Mouse (Mus musculus): ENCODE measurements around the gene Susd4. TPM values are rescaled to one million over a fixed set of nuclear protein-coding genes. Genes with fewer than 3 reads are reported as not detected.

Gene Susd4
- polyA plus RNA-seq, 1 experiment from 2014 or later = 19.4 TPM

GRCm38 (mm10) chr1:182788896-182789295 is 25.2 kb downstream of the Susd4 start:
- Histone ChIP-seq H3K4me2 (no peak overlapping the region), H3K4me3 (no peak overlapping the region), H3K27ac (no peak overlapping the region), H3K27me3 (no peaks in the 10 kb centered on the region), H3K9ac (no peak overlapping the region), H3K36me3 (no peaks in the 10 kb centered on the region), H3K9me3 (no peaks in the 10 kb centered on the region), H3K4me1 (peaks cover 36% of the 10 kb centered on the region)
- WGBS = 36% methylated on average over 6 of the region's 6 CpGs
- ATAC-seq (ENCODE audit: insufficient number of reproducible peaks, insufficient read depth, low FRiP score, low TSS enrichment, low read depth) = no peak

DNA sequence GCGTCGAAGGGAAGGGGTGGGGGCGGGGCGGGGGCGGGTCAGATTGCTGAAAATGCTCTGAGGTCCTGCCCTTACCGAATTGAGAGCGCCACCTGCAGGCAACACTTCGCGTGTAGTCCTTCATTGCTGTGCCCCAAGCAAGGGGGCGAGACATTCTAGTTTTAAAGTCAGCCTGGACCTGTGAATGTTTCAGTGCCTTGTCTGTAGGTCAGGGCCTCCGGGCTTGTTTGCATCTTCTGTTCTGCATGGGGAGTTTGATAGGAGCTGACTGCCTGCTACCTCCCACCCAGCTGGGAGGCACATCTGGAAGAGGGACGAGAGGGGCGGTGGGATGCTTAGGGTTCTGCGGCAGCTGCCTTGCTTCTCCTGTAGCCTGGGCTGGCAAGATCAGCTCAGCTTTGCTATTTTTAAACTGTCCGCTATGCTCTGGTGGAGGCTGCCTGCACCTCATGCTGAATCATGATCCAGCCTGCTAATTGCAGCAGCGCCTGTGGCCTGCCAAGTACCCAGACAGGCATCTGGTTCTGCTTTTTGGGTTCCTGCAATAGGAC is 28.9 kb downstream of the Susd4 start:
- ATAC-seq (ENCODE audit: insufficient number of reproducible peaks, insufficient read depth, low FRiP score, low TSS enrichment, low read depth) = peak; percentile 39; the same call in 1 of the 2 replicates

DNA sequence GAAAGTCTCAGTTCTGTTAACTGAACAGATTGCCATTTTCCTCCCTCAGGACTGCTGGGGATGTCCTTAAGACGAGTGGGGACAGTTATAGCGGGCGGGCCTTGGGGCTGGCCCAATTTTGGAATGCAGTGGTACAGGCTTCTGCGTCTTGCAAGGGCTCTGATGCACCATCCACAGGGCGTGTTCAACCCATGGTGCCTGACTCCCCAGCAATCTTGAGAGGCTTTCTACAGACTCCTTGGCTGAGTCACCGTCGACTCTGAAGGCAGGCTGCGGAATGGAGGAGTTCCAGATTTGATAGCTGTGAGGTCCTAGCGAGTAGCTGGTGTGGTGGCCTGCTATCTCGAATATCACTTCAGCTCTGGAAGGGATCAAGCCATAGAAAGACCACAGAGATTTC is 30.6 kb downstream of the Susd4 start:
- WGBS = 85% methylated on average over 10 of the region's 10 CpGs
- H3K4me3 ChIP-seq = no peak overlapping the region
- H3K36me3 ChIP-seq = no peaks in the 10 kb centered on the region
- ATAC-seq (ENCODE audit: insufficient number of reproducible peaks, insufficient read depth, low FRiP score, low TSS enrichment, low read depth) = no peak
- H3K9me3 ChIP-seq = no peaks in the 10 kb centered on the region
- H3K27me3 ChIP-seq = no peaks in the 10 kb centered on the region
- no peak overlapping the region for H3K27ac ChIP-seq
- H3K4me2 ChIP-seq = no peak overlapping the region
- H3K9ac ChIP-seq = no peak overlapping the region
- peaks cover 13% of the 10 kb centered on the region for H3K4me1 ChIP-seq

More for the DNA sequence above, 28.9 kb downstream of the Susd4 start:
- Histone ChIP-seq H3K9ac (no peak overlapping the region; the same call in 1 of the 2 replicates), H3K4me1 (peaks cover 21% of the 10 kb centered on the region), H3K4me3 (peak overlapping the region; percentile 17), H3K36me3 (no peaks in the 10 kb centered on the region), H3K27me3 (no peaks in the 10 kb centered on the region), H3K9me3 (no peaks in the 10 kb centered on the region), H3K27ac (peak overlapping the region; percentile 84), H3K4me2 (peak overlapping the region; percentile 51)
- 6% methylated on average over 16 of the region's 16 CpGs for WGBS

DNA sequence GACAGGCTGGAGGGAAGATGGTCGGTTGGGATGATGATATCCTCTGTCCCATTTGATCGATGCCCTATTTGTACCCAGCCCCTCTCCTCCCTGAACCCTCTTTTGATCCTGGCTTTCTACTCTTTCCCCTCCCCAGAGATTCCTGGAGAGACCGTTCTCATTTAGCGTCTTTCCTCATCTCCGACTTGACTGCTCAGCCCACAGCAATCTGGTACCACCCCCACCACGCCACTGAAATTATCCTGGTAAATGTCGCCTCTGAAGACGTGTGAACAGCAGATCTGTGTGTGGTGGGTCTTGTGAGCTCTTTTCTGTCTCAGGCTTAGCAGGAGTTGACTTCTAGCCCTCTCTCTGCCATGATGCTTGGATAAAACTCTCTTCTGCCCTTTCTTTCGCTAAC is 31.0 kb downstream of the Susd4 start:
- H3K27me3 ChIP-seq = no peaks in the 10 kb centered on the region
- peaks cover 13% of the 10 kb centered on the region for H3K4me1 ChIP-seq
- no peaks in the 10 kb centered on the region for H3K9me3 ChIP-seq
- no peak overlapping the region for H3K27ac ChIP-seq
- H3K4me2 ChIP-seq = no peak overlapping the region
- no peaks in the 10 kb centered on the region for H3K36me3 ChIP-seq
- no peak for ATAC-seq (ENCODE audit: insufficient number of reproducible peaks, insufficient read depth, low FRiP score, low TSS enrichment, low read depth)
- H3K9ac ChIP-seq = no peak overlapping the region
- WGBS = 89% methylated on average over 9 of the region's 9 CpGs
- H3K4me3 ChIP-seq = no peak overlapping the region

GRCm38 (mm10) chr1:182797048-182797447 is 33.4 kb downstream of the Susd4 start:
- Histone ChIP-seq H3K4me1 (peaks cover 12% of the 10 kb centered on the region), H3K27ac (no peak overlapping the region), H3K9ac (no peak overlapping the region), H3K9me3 (no peaks in the 10 kb centered on the region), H3K4me3 (no peak overlapping the region), H3K36me3 (no peaks in the 10 kb centered on the region), H3K27me3 (no peaks in the 10 kb centered on the region), H3K4me2 (no peak overlapping the region)
- 83% methylated on average over 14 of the region's 14 CpGs for WGBS
- no peak for ATAC-seq (ENCODE audit: insufficient number of reproducible peaks, insufficient read depth, low FRiP score, low TSS enrichment, low read depth)

GRCm38 (mm10) chr1:182801590-182801989 is 37.9 kb downstream of the Susd4 start:
- H3K4me1 ChIP-seq = no peaks in the 10 kb centered on the region
- H3K36me3 ChIP-seq = no peaks in the 10 kb centered on the region
- H3K9ac ChIP-seq = no peak overlapping the region
- no peak for ATAC-seq (ENCODE audit: insufficient number of reproducible peaks, insufficient read depth, low FRiP score, low TSS enrichment, low read depth)
- WGBS = 69% methylated on average over 2 of the region's 2 CpGs
- H3K27me3 ChIP-seq = no peaks in the 10 kb centered on the region
- H3K9me3 ChIP-seq = no peaks in the 10 kb centered on the region
- H3K4me3 ChIP-seq = no peak overlapping the region
- H3K27ac ChIP-seq = no peak overlapping the region
- no peak overlapping the region for H3K4me2 ChIP-seq

- Histone ChIP-seq H3K4me1 (no peaks in the 10 kb centered on the region), H3K27me3 (no peaks in the 10 kb centered on the region), H3K27ac (no peak overlapping the region), H3K9me3 (no peaks in the 10 kb centered on the region), H3K4me2 (no peak overlapping the region), H3K36me3 (no peaks in the 10 kb centered on the region), H3K4me3 (no peak overlapping the region), H3K9ac (no peak overlapping the region)
- WGBS = 59% methylated on average over 15 of the region's 15 CpGs
- ATAC-seq (ENCODE audit: insufficient number of reproducible peaks, insufficient read depth, low FRiP score, low TSS enrichment, low read depth) = no peak
These were observed 39.2 kb downstream of the Susd4 start for GRCm38 (mm10) chr1:182802891-182803290.

GRCm38 (mm10) chr1:182813991-182814390 is 50.3 kb downstream of the Susd4 start:
- WGBS = 81% methylated on average over 7 of the region's 7 CpGs
- Histone ChIP-seq H3K9me3 (no peaks in the 10 kb centered on the region), H3K27ac (no peak overlapping the region), H3K27me3 (no peaks in the 10 kb centered on the region), H3K9ac (no peak overlapping the region), H3K4me2 (no peak overlapping the region), H3K4me1 (peaks cover 5% of the 10 kb centered on the region; the same call in 1 of the 2 replicates), H3K36me3 (no peaks in the 10 kb centered on the region), H3K4me3 (no peak overlapping the region)
- no peak for ATAC-seq (ENCODE audit: insufficient number of reproducible peaks, insufficient read depth, low FRiP score, low TSS enrichment, low read depth)

DNA sequence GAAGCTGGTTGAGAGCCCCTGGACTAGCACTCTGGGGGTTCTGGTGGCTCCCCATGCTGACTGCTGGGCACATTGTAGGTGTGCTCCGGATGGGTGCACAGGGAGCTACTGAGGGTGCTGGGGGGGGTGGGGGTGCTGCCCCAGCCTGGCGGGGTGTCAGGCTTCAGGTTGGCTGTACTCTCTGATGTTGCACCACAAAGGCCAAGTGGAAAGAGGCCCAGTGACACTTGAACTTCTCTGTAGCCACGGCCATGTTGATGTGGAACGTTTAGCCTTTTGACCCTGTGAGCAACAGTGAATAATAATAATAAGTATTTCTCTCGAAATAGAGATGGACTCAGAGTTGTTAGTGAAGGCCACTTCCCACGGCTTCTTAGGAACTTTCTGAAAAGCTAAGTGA is 50.9 kb downstream of the Susd4 start:
- WGBS = 79% methylated on average over 6 of the region's 6 CpGs
- ATAC-seq (ENCODE audit: insufficient number of reproducible peaks, insufficient read depth, low FRiP score, low TSS enrichment, low read depth) = no peak
- no peak overlapping the region for H3K4me2 ChIP-seq
- no peak overlapping the region for H3K9ac ChIP-seq
- H3K4me3 ChIP-seq = no peak overlapping the region
- H3K36me3 ChIP-seq = no peaks in the 10 kb centered on the region
- H3K9me3 ChIP-seq = no peaks in the 10 kb centered on the region
- H3K27me3 ChIP-seq = no peaks in the 10 kb centered on the region
- H3K27ac ChIP-seq = no peak overlapping the region
- peaks cover 8% of the 10 kb centered on the region; the same call in 1 of the 2 replicates for H3K4me1 ChIP-seq

DNA sequence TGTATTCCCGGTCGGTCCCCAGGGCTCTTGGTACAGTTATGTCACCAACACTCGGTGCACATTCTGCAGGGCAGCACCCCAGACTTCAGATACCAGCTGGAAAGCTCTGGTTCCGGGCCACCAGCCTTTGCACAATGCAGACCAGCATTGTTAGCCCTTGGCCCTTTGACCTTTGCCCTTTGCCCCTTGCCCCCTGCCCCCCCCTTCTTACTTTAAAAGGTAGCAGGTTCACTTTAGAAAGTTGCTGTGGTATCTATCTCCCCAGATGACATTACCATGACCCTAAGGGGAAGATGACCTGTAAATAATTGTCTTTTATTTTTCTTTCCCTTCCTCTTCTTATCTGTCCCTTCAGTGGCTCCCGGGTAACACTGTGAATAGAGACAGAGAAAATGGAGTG is 53.4 kb downstream of the Susd4 start:
- no peaks in the 10 kb centered on the region for H3K9me3 ChIP-seq
- peaks cover 8% of the 10 kb centered on the region; the same call in 1 of the 2 replicates for H3K4me1 ChIP-seq
- H3K4me2 ChIP-seq = no peak overlapping the region
- no peak for ATAC-seq (ENCODE audit: insufficient number of reproducible peaks, insufficient read depth, low FRiP score, low TSS enrichment, low read depth)
- H3K36me3 ChIP-seq = no peaks in the 10 kb centered on the region
- 47% methylated on average over 5 of the region's 5 CpGs for WGBS
- no peak overlapping the region for H3K4me3 ChIP-seq
- no peak overlapping the region for H3K27ac ChIP-seq
- no peaks in the 10 kb centered on the region for H3K27me3 ChIP-seq
- H3K9ac ChIP-seq = no peak overlapping the region

DNA sequence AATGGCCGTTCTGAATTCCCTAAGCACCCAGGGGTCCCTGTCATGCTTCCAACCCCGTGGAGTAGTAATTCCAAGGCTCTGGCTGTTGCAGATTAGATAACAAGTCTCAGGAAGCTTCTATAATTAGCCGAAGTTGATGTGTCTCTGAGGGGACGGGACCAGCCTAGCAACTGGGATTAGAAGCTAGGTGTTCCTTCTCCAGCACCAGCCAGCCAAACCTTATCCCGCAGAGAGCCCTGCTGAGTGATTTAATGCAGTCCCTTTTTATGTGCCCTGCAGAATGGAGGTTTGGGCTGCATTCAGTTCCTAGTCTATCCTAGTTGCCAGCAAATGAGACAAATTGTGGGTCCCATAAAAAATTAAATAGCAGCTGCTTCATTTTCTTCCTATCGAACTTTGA is 54.0 kb downstream of the Susd4 start:
- Histone ChIP-seq H3K27me3 (no peaks in the 10 kb centered on the region), H3K36me3 (no peaks in the 10 kb centered on the region), H3K27ac (no peak overlapping the region), H3K4me1 (peaks cover 8% of the 10 kb centered on the region; the same call in 1 of the 2 replicates), H3K4me3 (no peak overlapping the region), H3K9me3 (no peaks in the 10 kb centered on the region), H3K9ac (no peak overlapping the region), H3K4me2 (no peak overlapping the region)
- ATAC-seq (ENCODE audit: insufficient number of reproducible peaks, insufficient read depth, low FRiP score, low TSS enrichment, low read depth) = no peak
- WGBS = 24% methylated on average over 6 of the region's 6 CpGs

DNA sequence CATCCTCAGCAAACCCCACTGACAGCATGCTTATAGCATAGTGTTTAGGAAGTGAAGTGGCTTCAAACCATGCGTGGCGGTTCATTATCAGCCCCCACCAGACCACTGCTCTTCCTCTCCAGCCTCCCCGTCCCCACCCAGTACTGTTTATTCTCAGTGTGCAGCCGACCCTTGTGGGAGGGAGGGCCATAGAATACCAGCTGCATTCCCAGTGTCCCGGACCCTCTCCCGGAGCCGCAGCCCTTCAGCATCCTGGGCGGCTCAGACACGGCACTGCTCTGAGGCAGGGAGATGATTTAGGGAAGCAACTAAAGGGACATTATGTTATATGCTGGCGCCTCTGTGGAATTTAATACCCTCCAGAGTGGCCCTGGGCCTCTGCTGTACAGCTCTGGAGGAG is 55.3 kb downstream of the Susd4 start:
- Histone ChIP-seq H3K27me3 (no peaks in the 10 kb centered on the region), H3K4me2 (no peak overlapping the region), H3K27ac (no peak overlapping the region), H3K4me3 (no peak overlapping the region), H3K9ac (no peak overlapping the region), H3K4me1 (peaks cover 8% of the 10 kb centered on the region; the same call in 1 of the 2 replicates), H3K36me3 (no peaks in the 10 kb centered on the region), H3K9me3 (no peaks in the 10 kb centered on the region)
- 45% methylated on average over 10 of the region's 10 CpGs for WGBS
- ATAC-seq (ENCODE audit: insufficient number of reproducible peaks, insufficient read depth, low FRiP score, low TSS enrichment, low read depth) = no peak

Data from embryonic facial prominence, embryonic 13.5 days (tissue).